Mouse (Mus musculus): Measurements from ENCODE around the gene Ninl. TPM values are rescaled to one million over a fixed set of nuclear protein-coding genes. Genes with fewer than 3 reads are reported as not detected.

Gene Ninl
- polyA plus RNA-seq, 1 experiment from 2014 or later, result 5.0 TPM

DNA sequence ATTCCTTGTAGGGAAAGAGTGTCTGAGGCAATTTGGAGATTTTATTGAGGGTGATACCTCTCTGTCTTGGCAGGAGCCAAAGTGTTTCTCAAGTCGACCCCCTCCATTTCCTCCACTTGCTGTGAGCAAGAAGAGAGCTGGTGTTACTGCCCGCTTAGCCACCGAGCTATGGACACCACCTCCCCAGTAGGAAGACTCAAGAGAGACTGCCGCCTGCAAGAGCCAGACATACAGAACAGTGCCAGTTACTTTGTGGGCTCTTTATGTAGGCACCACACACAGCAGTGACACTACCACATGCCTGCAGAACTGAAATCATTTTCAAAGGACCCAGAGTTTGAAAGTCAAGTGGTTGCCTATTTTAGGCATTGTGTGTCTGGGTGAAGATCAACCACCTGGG lies 48.1 kb downstream of the Ninl start:
- Histone ChIP-seq H3K36me3 (no peaks in the 10 kb centered on the region), H3K4me3 (no peak overlapping the region), H3K9me3 (no peaks in the 10 kb centered on the region), H3K4me1 (replicated peaks) (no peaks in the 10 kb centered on the region), H3K27ac (no peak overlapping the region), H3K27me3 (no peaks in the 10 kb centered on the region), H3K9ac (no peak overlapping the region), H3K4me2 (no peak overlapping the region)
- WGBS, result 97% methylated on average over 4 of the region's 4 CpGs
- ATAC-seq (ENCODE audit: low FRiP score), result no peak

DNA sequence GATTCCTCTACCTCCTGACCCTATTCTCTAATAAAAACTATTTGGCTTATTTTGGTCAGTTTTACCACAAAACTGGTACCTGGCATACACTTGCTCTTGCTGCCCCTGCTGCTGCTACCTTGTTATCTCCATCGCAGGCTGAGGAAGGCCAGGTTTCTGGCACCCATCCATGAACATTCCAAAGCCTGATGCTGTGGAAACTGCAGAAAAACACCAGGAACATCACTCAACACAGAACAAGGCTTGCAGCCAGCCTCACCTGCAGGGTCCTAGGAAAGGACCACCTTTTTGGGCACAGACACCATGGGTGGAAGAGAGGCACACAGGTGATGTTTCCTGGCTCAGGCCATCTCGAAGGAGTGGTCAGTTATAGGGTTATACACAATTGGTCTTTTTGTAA lies 48.7 kb downstream of the Ninl start:
- no peaks in the 10 kb centered on the region for H3K36me3 ChIP-seq
- no peak for ATAC-seq (ENCODE audit: low FRiP score)
- H3K4me2 ChIP-seq, result no peak overlapping the region
- no peaks in the 10 kb centered on the region for H3K4me1 ChIP-seq (replicated peaks)
- H3K4me3 ChIP-seq, result no peak overlapping the region
- no peak overlapping the region for H3K27ac ChIP-seq
- H3K9me3 ChIP-seq, result no peaks in the 10 kb centered on the region
- 92% methylated on average over 2 of the region's 2 CpGs for WGBS
- H3K27me3 ChIP-seq, result no peaks in the 10 kb centered on the region
- no peak overlapping the region for H3K9ac ChIP-seq

DNA sequence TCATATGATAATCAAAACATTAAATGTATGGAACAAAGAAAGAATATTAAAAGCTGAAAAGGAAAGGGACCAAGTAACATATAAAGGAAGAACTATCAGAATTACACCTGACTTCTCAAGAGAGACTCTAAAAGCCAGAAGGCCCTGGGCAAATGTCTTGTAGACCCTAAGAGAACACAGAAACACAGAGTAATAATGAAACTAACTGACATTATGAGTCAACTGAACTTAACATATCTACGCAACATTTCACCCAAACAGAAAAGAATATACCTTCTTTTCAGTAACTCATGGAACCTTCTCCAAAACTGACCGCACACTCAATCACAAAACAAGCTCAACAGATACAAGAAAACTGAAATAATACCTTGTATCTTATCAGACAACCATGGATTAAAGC lies 53.8 kb downstream of the Ninl start:
- Histone ChIP-seq H3K9me3 (no peaks in the 10 kb centered on the region), H3K4me1 (replicated peaks) (no peaks in the 10 kb centered on the region), H3K36me3 (no peaks in the 10 kb centered on the region), H3K4me3 (no peak overlapping the region), H3K27me3 (no peaks in the 10 kb centered on the region), H3K27ac (no peak overlapping the region), H3K9ac (no peak overlapping the region), H3K4me2 (no peak overlapping the region)
- no peak for ATAC-seq (ENCODE audit: low FRiP score)
- whole genome bisulfite sequencing, result 98% methylated on average over 2 of the region's 2 CpGs

DNA sequence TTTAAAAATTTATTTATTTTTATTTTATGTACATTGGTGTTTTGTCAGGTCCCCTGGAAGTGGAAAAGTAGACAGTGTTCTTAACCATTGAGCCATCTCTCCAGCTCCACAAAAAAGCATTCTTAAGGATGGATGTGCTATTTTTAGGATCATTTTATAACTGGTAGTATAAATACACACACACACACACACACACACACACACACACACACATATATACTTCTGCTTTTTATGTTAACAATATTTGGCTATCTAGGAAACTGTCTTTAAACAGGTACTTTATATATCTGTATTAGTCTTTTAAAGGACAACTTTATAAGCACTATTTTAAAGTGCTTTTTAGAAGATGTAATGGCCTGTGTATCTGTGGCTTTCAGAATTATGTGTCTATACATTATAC lies 57.1 kb downstream of the Ninl start:
- Histone ChIP-seq H3K4me1 (replicated peaks) (no peaks in the 10 kb centered on the region), H3K4me2 (no peak overlapping the region), H3K27me3 (no peaks in the 10 kb centered on the region), H3K27ac (no peak overlapping the region), H3K36me3 (no peaks in the 10 kb centered on the region), H3K4me3 (no peak overlapping the region), H3K9ac (no peak overlapping the region), H3K9me3 (no peaks in the 10 kb centered on the region)
- no peak for ATAC-seq (ENCODE audit: low FRiP score)

DNA sequence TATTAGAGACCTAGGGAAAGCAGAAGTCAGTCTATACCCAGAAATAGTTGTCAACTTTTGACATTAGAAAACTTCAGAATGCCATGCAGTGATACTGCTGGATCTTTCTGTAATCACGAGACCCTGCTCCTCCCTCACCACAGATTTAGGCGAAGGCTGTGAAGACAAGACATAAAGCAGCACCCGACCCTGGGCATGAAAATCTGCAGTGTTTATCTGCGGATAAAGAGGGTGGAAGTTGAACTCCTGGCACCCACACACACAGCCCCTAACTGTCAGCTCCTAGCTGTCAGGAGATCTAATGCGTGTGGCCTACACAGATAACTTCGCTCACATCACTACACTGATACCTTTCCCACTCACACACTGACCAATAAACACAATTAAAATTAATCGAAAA lies 57.7 kb downstream of the Ninl start:
- 92% methylated on average over 7 of the region's 7 CpGs for WGBS
- H3K4me2 ChIP-seq, result no peak overlapping the region
- ATAC-seq (ENCODE audit: low FRiP score), result no peak
- H3K9ac ChIP-seq, result no peak overlapping the region
- H3K36me3 ChIP-seq, result no peaks in the 10 kb centered on the region
- H3K4me3 ChIP-seq, result no peak overlapping the region
- H3K4me1 ChIP-seq (replicated peaks), result no peaks in the 10 kb centered on the region
- no peaks in the 10 kb centered on the region for H3K27me3 ChIP-seq
- H3K27ac ChIP-seq, result no peak overlapping the region
- no peaks in the 10 kb centered on the region for H3K9me3 ChIP-seq

DNA sequence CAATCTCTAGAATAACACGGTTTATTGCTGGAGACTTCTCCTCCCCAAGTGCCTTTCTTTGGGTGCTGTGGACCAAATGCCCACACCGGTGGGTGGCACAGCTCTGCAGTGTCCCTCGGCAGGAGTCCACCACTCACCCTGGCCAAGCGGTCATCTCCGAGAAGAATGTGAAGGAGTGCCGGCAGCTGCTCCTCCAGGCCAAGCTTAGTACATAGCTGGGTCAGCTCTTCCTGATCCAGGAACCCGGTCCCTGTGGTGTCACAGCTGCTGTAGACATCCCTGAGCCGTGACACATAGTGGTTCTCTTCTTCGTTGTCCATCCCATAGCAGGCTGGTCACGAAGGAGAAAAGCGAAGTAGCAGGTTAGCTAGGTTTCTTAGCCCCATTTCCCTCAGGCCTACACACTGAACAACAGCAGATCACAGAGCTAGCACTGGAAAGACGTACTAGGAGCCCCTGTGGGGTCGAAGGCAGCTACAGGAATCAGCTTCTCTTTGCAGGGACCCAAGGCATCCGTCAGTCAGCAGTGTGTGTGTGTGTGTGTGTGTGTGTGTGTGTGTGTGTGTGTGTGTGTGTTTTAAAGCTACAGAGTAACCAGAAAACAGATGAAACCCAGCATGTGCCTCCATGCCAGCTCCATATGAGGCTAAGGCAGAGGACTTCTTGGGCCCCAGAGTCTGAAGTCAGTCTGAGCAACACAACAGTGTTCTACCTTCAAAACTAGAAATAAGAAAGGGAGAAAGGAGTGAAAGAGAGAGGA lies 59.1 kb downstream of the Ninl start:
- H3K27me3 ChIP-seq, result no peaks in the 10 kb centered on the region
- no peak overlapping the region for H3K4me3 ChIP-seq
- no peak for ATAC-seq (ENCODE audit: low FRiP score)
- no peak overlapping the region for H3K4me2 ChIP-seq
- 86% methylated on average over 14 of the region's 14 CpGs for WGBS
- H3K27ac ChIP-seq, result no peak overlapping the region
- H3K36me3 ChIP-seq, result peaks cover 8% of the 10 kb centered on the region; the same call in 1 of the 2 replicates
- no peaks in the 10 kb centered on the region for H3K4me1 ChIP-seq (replicated peaks)
- H3K9me3 ChIP-seq, result no peaks in the 10 kb centered on the region
- no peak overlapping the region for H3K9ac ChIP-seq

DNA sequence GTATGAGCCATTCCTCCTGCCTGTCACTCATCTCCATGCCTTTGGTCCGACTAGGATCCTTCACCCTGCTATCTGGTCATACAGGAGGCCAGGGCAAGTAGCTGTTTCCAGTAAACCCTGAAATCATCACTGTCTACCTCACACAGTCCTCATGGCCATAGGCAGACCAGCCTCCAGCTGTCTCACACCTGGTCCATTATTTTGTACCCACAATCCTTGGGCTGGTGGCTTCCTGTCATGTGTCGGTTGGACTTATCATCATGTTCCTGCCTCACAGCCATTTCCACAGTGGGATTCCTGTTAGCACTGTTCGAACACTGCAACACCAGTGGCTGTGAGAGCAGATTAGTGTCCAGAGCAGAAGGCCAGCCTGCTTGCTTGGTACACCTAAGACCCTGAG lies 60.4 kb downstream of the Ninl start:
- 90% methylated on average over 3 of the region's 3 CpGs for WGBS
- Histone ChIP-seq H3K4me1 (replicated peaks) (no peaks in the 10 kb centered on the region), H3K36me3 (peaks cover 17% of the 10 kb centered on the region), H3K4me3 (no peak overlapping the region), H3K4me2 (no peak overlapping the region), H3K9me3 (no peaks in the 10 kb centered on the region), H3K9ac (no peak overlapping the region), H3K27me3 (no peaks in the 10 kb centered on the region), H3K27ac (no peak overlapping the region)
- no peak for ATAC-seq (ENCODE audit: low FRiP score)

DNA sequence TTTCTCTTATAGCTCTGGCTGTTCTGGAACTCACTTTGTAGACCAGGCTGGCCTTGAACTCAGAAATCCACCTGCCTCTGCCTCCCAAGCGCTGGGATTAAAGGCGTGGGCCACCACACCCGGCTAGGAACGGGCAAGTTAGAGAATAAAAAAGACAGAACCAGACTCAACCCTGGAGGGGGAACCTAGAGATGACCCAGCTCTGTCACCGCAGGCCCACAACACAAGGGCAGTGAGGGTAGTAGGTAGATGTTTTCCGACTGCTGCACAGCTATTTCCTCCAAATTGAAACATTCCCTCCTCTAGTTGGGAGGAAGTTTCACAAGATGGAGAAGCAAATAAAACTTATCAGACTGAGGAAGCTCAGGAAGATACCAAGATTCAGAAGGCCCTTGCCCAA lies 61.5 kb downstream of the Ninl start:
- Histone ChIP-seq H3K4me1 (replicated peaks) (no peaks in the 10 kb centered on the region), H3K4me2 (no peak overlapping the region), H3K9me3 (no peaks in the 10 kb centered on the region), H3K4me3 (no peak overlapping the region), H3K27me3 (no peaks in the 10 kb centered on the region), H3K27ac (no peak overlapping the region), H3K9ac (no peak overlapping the region), H3K36me3 (peaks cover 26% of the 10 kb centered on the region)
- ATAC-seq (ENCODE audit: low FRiP score), result no peak
- WGBS, result 92% methylated on average over 6 of the region's 6 CpGs

DNA sequence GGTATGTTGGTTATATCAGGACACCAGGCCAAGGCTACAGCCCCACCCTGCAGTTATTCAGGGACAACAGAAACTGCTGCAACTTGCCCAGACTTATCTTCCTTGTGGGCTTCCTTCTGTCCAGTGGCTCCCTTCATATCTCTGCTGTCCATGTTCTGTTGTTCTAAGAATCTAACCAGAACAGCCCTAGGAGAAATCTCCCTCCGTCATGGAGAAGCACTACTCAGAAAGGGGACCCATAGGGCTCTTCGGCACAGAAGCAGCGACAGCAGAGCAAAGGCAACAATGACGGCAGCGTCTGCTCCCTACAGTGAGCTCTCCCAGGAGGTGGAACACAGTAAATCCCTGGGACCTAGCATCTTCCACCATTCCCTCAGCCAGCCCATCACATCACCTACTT lies 62.3 kb downstream of the Ninl start:
- H3K4me1 ChIP-seq (replicated peaks), result no peaks in the 10 kb centered on the region
- ATAC-seq (ENCODE audit: low FRiP score), result no peak
- no peak overlapping the region for H3K4me3 ChIP-seq
- no peaks in the 10 kb centered on the region for H3K27me3 ChIP-seq
- no peak overlapping the region for H3K27ac ChIP-seq
- H3K9ac ChIP-seq, result no peak overlapping the region
- 90% methylated on average over 5 of the region's 5 CpGs for WGBS
- peaks cover 31% of the 10 kb centered on the region for H3K36me3 ChIP-seq
- no peaks in the 10 kb centered on the region for H3K9me3 ChIP-seq
- no peak overlapping the region for H3K4me2 ChIP-seq

DNA sequence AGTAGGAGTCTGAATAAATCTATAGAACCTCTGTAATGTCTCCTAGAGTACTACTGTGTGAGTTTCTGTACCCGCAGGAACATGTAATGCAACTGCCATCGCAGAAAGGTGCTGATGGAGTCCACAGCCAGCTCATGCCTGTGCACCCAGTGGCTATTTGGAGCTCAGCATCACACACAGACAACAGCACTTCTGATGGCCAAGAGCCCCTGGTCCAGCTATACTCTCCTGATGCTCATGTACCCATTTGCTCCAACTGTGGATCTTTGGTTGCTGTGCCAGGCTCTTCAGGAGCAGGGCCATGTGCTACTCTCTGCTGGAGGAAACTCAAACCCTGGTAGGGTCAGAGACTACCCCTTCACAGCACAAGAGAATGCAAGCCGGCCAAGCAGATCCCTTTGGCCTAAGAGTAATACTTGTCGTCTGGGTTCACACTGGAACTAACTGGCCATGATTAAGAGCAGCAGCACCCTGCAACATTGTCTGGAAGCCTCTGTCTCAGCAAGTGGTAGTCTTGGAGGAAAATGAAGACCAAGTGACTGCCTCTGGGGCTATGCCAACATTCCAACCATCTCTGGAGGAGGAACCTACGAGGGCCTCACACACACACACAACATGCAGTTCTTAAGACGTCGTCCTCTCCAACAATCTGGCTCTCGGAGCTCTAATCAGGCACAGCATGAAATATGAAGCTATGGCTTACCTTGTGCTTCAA lies 65.6 kb downstream of the Ninl start:
- Histone ChIP-seq H3K9ac (no peak overlapping the region), H3K27ac (no peak overlapping the region), H3K4me2 (no peak overlapping the region), H3K4me3 (no peak overlapping the region), H3K9me3 (no peaks in the 10 kb centered on the region), H3K36me3 (peaks cover 53% of the 10 kb centered on the region), H3K27me3 (no peaks in the 10 kb centered on the region), H3K4me1 (replicated peaks) (no peaks in the 10 kb centered on the region)
- no peak for ATAC-seq (ENCODE audit: low FRiP score)
- 96% methylated on average over 8 of the region's 8 CpGs for WGBS

DNA sequence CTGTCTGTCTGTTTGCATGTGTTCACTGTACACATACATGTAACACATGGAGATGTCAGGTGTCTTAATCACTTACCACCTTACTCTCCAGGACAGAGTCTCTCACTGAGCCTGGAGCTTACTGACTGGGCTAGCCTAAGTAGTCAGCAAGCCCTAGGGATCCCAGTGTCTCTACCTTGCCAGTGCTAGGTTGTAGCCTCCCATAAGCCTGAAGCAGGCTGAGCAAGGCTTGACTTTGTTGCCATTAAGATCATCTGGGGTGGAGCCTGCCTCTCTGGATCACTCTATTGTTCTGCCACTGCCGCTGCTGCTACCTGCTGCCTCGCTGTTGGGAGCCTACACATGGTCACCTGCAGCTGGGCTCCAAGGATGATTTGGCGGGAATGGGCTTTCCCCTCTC lies 66.5 kb downstream of the Ninl start:
- Histone ChIP-seq H3K4me1 (replicated peaks) (no peaks in the 10 kb centered on the region), H3K27ac (no peak overlapping the region), H3K4me2 (no peak overlapping the region), H3K4me3 (no peak overlapping the region), H3K9me3 (no peaks in the 10 kb centered on the region), H3K9ac (no peak overlapping the region), H3K36me3 (peaks cover 59% of the 10 kb centered on the region), H3K27me3 (no peaks in the 10 kb centered on the region)
- WGBS, result 96% methylated on average over 3 of the region's 3 CpGs
- ATAC-seq (ENCODE audit: low FRiP score), result no peak

DNA sequence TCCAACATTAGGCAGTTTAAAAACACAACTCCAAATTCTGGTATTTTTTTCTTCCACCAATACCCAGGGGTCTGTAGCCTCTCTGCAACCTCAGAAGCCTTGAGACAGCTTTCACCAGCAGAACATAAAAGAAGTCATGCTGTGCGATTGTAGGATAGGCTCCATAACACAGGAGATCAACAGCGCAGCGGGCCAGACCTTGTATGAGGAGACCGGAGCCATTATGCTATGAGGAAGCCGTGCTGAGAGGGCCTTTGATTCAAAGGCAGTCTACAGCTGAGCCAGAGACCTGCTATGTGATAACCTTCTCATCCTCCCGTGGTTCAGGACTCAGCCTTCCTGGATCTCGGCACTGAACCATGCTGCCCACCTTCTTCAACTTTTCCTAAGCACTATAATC lies 67.3 kb downstream of the Ninl start:
- no peak for ATAC-seq (ENCODE audit: low FRiP score)
- H3K27me3 ChIP-seq, result no peaks in the 10 kb centered on the region
- H3K36me3 ChIP-seq, result peaks cover 59% of the 10 kb centered on the region
- 72% methylated on average over 7 of the region's 7 CpGs for WGBS
- no peaks in the 10 kb centered on the region for H3K9me3 ChIP-seq
- no peaks in the 10 kb centered on the region for H3K4me1 ChIP-seq (replicated peaks)
- H3K9ac ChIP-seq, result no peak overlapping the region
- no peak overlapping the region for H3K4me2 ChIP-seq
- H3K27ac ChIP-seq, result no peak overlapping the region
- H3K4me3 ChIP-seq, result no peak overlapping the region

DNA sequence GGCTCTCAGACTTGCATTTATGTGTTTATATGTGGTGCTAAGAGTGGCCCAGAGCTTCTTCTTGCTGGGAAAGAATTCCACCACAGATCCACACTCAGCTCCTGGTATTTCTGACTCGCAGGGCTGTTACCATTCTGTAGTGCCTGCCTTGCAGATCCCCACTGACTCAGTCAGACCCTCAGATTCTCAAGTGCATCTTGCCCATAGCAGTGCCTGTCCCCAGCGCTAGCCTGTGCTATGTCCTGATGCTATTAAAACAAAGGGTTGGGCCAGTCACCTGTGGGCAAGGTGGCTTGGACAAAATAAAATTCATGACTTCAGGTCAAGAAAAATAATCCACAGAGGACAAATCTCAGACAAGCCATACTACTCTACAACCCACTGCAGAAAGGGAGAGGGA lies 70.0 kb downstream of the Ninl start:
- no peak for ATAC-seq (ENCODE audit: low FRiP score)
- no peaks in the 10 kb centered on the region for H3K9me3 ChIP-seq
- H3K27me3 ChIP-seq, result no peaks in the 10 kb centered on the region
- H3K9ac ChIP-seq, result no peak overlapping the region
- H3K36me3 ChIP-seq, result peaks cover 54% of the 10 kb centered on the region
- WGBS, result 96% methylated on average over 2 of the region's 2 CpGs
- no peak overlapping the region for H3K4me2 ChIP-seq
- H3K27ac ChIP-seq, result no peak overlapping the region
- no peaks in the 10 kb centered on the region for H3K4me1 ChIP-seq (replicated peaks)
- no peak overlapping the region for H3K4me3 ChIP-seq

Measured in hindbrain, embryonic 13.5 days (tissue).